Mouse (Mus musculus): ENCODE results near the gene Fbxo22. TPM values are rescaled to one million over a fixed set of nuclear protein-coding genes. Genes with fewer than 3 reads are reported as not detected.

The Fbxo22 gene
- 28.9 and 37.8 TPM in 2 replicates for polyA plus RNA-seq (2015; fragmentation: Nextera tagmentation; extraction: Ambion mirVana)

DNA sequence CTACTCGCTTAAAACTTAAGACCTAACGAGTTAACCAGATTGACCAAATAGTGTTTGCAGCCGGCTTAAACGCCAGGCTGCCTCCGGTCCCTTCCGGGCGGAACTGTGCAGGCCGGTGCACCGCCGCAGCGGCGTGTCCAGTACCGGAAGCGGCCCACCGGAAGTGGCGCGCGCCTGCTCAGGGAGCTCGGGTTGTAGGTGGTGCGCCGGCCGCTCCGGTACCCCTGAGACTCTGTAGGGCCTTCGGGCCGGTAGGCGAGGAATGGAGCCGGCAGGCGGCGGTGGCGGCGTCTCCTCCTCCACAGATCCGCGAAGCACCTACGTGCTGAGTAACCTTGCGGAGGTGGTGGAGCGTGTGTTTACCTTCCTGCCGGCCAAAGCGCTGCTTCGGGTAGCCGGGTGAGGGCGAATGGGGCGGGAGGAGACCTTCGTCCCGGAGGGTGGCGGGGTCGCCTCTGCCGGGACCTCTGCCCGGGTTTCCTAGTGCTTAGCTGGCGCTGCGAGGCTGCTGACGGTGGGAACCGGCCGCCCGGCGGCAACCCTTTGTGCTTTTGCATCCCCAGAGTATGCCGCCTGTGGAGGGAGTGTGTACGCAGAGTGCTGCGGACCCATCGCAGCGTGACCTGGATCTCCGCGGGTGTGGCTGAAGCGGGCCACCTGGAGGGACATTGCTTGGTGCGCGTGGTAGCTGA lies at the start of gene Fbxo22:
Gene Fbxo22 (plus strand): TSS at position 136 of the 692 bp plus-strand sequence.

Other genes with a start within 250 kb of the Fbxo22 start
- 2.6 and 9.2 TPM in 2 replicates for gene Chrna5, start 228.0 kb upstream of the Fbxo22 start, polyA plus RNA-seq (2015; fragmentation: Nextera tagmentation; extraction: Ambion mirVana)
- 14.0 and 30.8 TPM in 2 replicates for gene Chrna3, start 182.4 kb upstream of the Fbxo22 start, polyA plus RNA-seq (2015; fragmentation: Nextera tagmentation; extraction: Ambion mirVana)
- 5.4 and 15.8 TPM in 2 replicates for gene Chrnb4, start 160.1 kb upstream of the Fbxo22 start, polyA plus RNA-seq (2015; fragmentation: Nextera tagmentation; extraction: Ambion mirVana)
- gene Ube2q2, start 60.1 kb upstream of the Fbxo22 start, polyA plus RNA-seq (2015; fragmentation: Nextera tagmentation; extraction: Ambion mirVana) = 22.0 and 27.9 TPM in 2 replicates
- gene Nrg4, start 117.9 kb downstream of the Fbxo22 start, polyA plus RNA-seq (2015; fragmentation: Nextera tagmentation; extraction: Ambion mirVana) = 1.1 and 2.1 TPM in 2 replicates
- 0.39 and 0.50 TPM in 2 replicates for gene Tmem266, start 118.0 kb downstream of the Fbxo22 start, polyA plus RNA-seq (2015; fragmentation: Nextera tagmentation; extraction: Ambion mirVana)

Data from adrenal gland, postnatal 0 days (tissue).